Mouse (Mus musculus) intestine, embryonic 15.5 days (tissue): ENCODE results near the gene Sptbn4. TPM values are rescaled to one million over a fixed set of nuclear protein-coding genes. Genes with fewer than 3 reads are reported as not detected.

Experiments
- ATAC-seq: fragments of 200-750 bp; cut with Nextera tagmentation; 2 replicates; pipeline ENCODE4 v1.8.0; 2017; ENCODE audit warnings: moderate TSS enrichment, moderate library complexity
- H3K27ac ChIP-seq: fragments of 300-500 bp; sonication (generic); 2 replicates; pipeline ENCODE4 v1.5.1; 2015; ENCODE audit warnings: mild to moderate bottlenecking, inconsistent platforms
- H3K27me3 ChIP-seq: fragments of 300-500 bp; sonication (generic); replicated peaks from 2 replicates; pipeline ENCODE4 v1.6.1; 2015; ENCODE audit warnings: inconsistent platforms
- H3K36me3 ChIP-seq: fragments of 300-500 bp; sonication (generic); 2 replicates; pipeline ENCODE4 v1.6.1; 2015; ENCODE audit warnings: inconsistent platforms
- H3K4me1 ChIP-seq: fragments of 300-500 bp; sonication (generic); replicated peaks from 2 replicates; pipeline ENCODE4 v1.6.1; 2015; ENCODE audit warnings: inconsistent platforms
- H3K4me2 ChIP-seq: fragments of 300-500 bp; sonication (generic); replicated peaks from 2 replicates; pipeline ENCODE4 v1.6.1; 2015; ENCODE audit warnings: mild to moderate bottlenecking, inconsistent platforms
- H3K4me3 ChIP-seq: fragments of 300-500 bp; sonication (generic); replicated peaks from 2 replicates; pipeline ENCODE4 v1.5.1; 2015; ENCODE audit warnings: inconsistent platforms
- H3K9ac ChIP-seq: fragments of 300-500 bp; sonication (generic); 2 replicates; pipeline ENCODE4 v1.6.1; 2015; ENCODE audit warnings: inconsistent platforms
- H3K9me3 ChIP-seq: fragments of 300-500 bp; sonication (generic); 2 replicates; pipeline ENCODE4 v1.6.1; 2016; ENCODE audit warnings: inconsistent platforms
- WGBS: fragments of 180-500 bp; shearing (Covaris S2); methylation state at CpG from one replicate; pipeline ENCODE4 v1.1.7; 2015; 5-methylcytosine and 5-hydroxymethylcytosine counted together
- polyA plus RNA-seq: library from polyadenylated mRNA; unstranded; fragments of >200 nt; fragmentation: Nextera tagmentation; extraction: Ambion mirVana; gene quantifications from 2 replicates; pipeline ENCODE4 v1.2.1, GENCODE M21; 2015

Sptbn4 gene
- polyA plus RNA-seq, 1 experiment from 2014 or later = 0.33 TPM

GRCm38 (mm10) chr7:27486102-27486769 lies 38.8 kb upstream of the Sptbn4 start:
- no peaks in the 10 kb centered on the region for H3K9me3 ChIP-seq
- H3K4me3 ChIP-seq = peak overlapping the region; percentile 78
- H3K9ac ChIP-seq = peak overlapping the region; percentile 21
- ATAC-seq = no peak
- no peaks in the 10 kb centered on the region for H3K27me3 ChIP-seq
- H3K4me1 ChIP-seq = peaks cover 28% of the 10 kb centered on the region
- peaks cover 6% of the 10 kb centered on the region; the same call in 1 of the 2 replicates for H3K36me3 ChIP-seq
- peak overlapping the region; percentile 71 for H3K4me2 ChIP-seq
- peak overlapping the region; percentile 81 for H3K27ac ChIP-seq
- 2% methylated on average over 13 of the region's 13 CpGs for WGBS

DNA sequence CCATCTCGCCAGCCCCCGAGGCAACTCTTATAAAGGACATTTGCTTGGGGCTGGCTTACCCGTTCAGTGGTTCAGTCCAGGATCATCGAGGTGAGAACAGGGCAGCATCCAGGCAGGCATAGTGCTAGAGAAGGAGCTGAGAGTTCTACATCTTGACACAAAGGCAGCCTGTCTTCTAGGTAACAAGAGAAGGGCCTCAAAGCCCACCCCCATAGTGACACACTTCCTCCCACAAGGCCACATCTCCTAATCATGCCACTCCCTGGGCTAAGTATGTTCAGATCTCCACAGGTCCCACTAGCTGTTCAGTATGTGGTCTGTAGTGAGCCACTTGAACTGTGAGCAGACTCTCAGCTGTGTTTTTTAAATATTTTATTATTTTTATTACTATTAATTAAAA lies 36.4 kb upstream of the Sptbn4 start:
- Histone ChIP-seq H3K9me3 (no peaks in the 10 kb centered on the region), H3K4me1 (peaks cover 21% of the 10 kb centered on the region), H3K27ac (no peak overlapping the region), H3K4me2 (no peak overlapping the region), H3K36me3 (no peaks in the 10 kb centered on the region), H3K9ac (no peak overlapping the region), H3K27me3 (no peaks in the 10 kb centered on the region), H3K4me3 (no peak overlapping the region)
- 92% methylated on average over 4 of the region's 4 CpGs for WGBS
- ATAC-seq = no peak

DNA sequence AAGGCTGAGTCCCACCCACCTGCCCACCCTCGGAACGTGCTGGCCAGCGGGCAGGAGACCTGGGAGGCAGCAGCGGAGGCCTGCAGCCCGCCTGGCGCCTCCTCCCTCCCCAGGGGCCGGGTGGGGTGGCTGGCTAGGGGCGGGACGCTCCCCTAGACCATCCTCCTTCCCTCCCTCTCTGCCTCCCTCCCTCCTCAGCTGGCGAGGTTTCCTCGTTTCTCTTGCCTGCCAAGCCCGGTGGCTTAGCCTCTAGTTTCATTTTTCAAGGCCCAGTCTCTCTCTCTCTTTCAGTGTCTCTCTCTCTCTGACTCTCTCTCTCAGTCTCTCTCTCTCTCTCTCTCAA lies 34.1 kb upstream of the Sptbn4 start:
- Histone ChIP-seq H3K4me1 (peaks cover 23% of the 10 kb centered on the region), H3K4me2 (peak overlapping the region; percentile 60), H3K9me3 (no peaks in the 10 kb centered on the region), H3K27ac (peak overlapping the region; percentile 95), H3K36me3 (no peaks in the 10 kb centered on the region), H3K27me3 (no peaks in the 10 kb centered on the region), H3K4me3 (peak overlapping the region; percentile 36), H3K9ac (peak overlapping the region; percentile 49)
- WGBS = 0% methylated on average over 7 of the region's 12 CpGs
- peak; percentile 97 for ATAC-seq

- H3K9me3 ChIP-seq = no peaks in the 10 kb centered on the region
- H3K27ac ChIP-seq = peak overlapping the region; percentile 95
- ATAC-seq = peak; percentile 6; the same call in 1 of the 2 replicates
- H3K27me3 ChIP-seq = no peaks in the 10 kb centered on the region
- H3K36me3 ChIP-seq = peaks cover 5% of the 10 kb centered on the region
- H3K4me3 ChIP-seq = peak overlapping the region; percentile 36
- peak overlapping the region; percentile 49 for H3K9ac ChIP-seq
- peaks cover 23% of the 10 kb centered on the region for H3K4me1 ChIP-seq
- 7% methylated on average over 11 of the region's 11 CpGs for WGBS
- H3K4me2 ChIP-seq = peak overlapping the region; percentile 60
These were observed 33.6 kb upstream of the Sptbn4 start for GRCm38 (mm10) chr7:27480927-27481626.

- no peak for ATAC-seq
- peaks cover 23% of the 10 kb centered on the region for H3K4me1 ChIP-seq
- no peaks in the 10 kb centered on the region for H3K27me3 ChIP-seq
- H3K9me3 ChIP-seq = no peaks in the 10 kb centered on the region
- H3K9ac ChIP-seq = peak overlapping the region; percentile 49
- peak overlapping the region; percentile 60 for H3K4me2 ChIP-seq
- WGBS = 64% methylated on average over 3 of the region's 3 CpGs
- peaks cover 7% of the 10 kb centered on the region for H3K36me3 ChIP-seq
- H3K4me3 ChIP-seq = peak overlapping the region; percentile 36
- H3K27ac ChIP-seq = peak overlapping the region; percentile 95
These were observed 33.0 kb upstream of the Sptbn4 start for GRCm38 (mm10) chr7:27480506-27480905.

GRCm38 (mm10) chr7:27479750-27480149 lies 32.3 kb upstream of the Sptbn4 start:
- H3K4me1 ChIP-seq = peaks cover 28% of the 10 kb centered on the region
- H3K27me3 ChIP-seq = no peaks in the 10 kb centered on the region
- ATAC-seq = no peak
- peak overlapping the region; percentile 60 for H3K4me2 ChIP-seq
- peaks cover 7% of the 10 kb centered on the region for H3K36me3 ChIP-seq
- 0 out of 2 replicates have a peak overlapping the region, but pooled peaks have one; percentile 12 for H3K9ac ChIP-seq
- H3K4me3 ChIP-seq = 0 out of 2 replicates have a peak overlapping the region, but pooled peaks have one; percentile 6
- H3K27ac ChIP-seq = peak overlapping the region; percentile 95
- no peaks in the 10 kb centered on the region for H3K9me3 ChIP-seq
- 42% methylated on average over 1 of the region's 1 CpGs for WGBS

DNA sequence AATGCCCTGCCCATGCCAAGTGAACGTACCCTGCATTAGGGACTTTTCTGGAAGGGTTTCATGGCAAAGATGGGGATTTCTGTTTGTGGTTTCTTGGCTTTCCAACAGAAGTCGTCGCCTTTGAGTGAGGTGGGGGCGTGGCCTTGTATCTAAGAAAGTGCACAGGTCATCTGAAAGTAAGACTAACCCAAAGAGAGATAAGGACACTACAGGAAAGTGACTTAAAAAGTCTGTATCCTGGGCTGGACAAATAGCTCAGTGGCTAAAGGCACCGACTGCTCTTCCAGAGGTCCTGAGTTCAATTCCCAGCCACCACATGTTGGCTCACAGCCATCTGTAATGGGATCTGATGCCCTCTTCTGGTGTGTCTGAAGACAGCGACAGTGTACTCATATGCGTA lies 31.1 kb upstream of the Sptbn4 start:
- Histone ChIP-seq H3K27me3 (no peaks in the 10 kb centered on the region), H3K4me3 (no peak overlapping the region), H3K4me2 (no peak overlapping the region), H3K27ac (0 out of 2 replicates have a peak overlapping the region, but pooled peaks have one; percentile 95), H3K9me3 (no peaks in the 10 kb centered on the region), H3K36me3 (peaks cover 7% of the 10 kb centered on the region), H3K4me1 (peaks cover 28% of the 10 kb centered on the region), H3K9ac (0 out of 2 replicates have a peak overlapping the region, but pooled peaks have one; percentile 17)
- 70% methylated on average over 7 of the region's 7 CpGs for WGBS
- no peak for ATAC-seq

DNA sequence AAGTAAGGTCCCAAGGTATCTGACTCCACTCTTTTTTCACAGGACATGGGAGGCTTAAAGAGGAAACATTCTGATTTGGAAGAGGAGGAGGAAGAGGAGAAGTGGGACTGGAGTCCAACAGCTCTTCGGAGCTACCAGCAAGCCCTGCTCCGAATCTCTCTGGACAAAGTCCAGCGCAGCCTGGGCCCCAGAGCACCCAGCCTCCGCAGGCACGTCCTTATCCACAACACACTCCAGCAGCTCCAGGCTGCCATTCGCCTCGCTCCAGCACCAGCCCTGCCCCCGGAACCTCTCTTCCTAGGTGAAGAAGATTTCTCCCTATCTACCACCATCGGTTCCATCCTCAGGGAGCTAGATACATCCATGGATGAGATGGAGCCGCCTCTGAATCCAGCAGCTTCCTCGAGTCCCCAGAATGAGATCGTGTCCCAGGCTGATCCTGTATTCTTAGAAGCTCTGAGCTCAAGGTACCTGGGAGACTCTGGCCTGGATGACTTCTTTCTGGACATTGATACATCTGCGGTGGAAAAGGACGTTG lies 28.7 kb upstream of the Sptbn4 start:
- peak overlapping the region; percentile 67 for H3K27ac ChIP-seq
- peaks cover 28% of the 10 kb centered on the region for H3K4me1 ChIP-seq
- no peaks in the 10 kb centered on the region for H3K9me3 ChIP-seq
- H3K27me3 ChIP-seq = no peaks in the 10 kb centered on the region
- no peak for ATAC-seq
- H3K9ac ChIP-seq = no peak overlapping the region
- 87% methylated on average over 14 of the region's 14 CpGs for whole genome bisulfite sequencing
- no peak overlapping the region for H3K4me3 ChIP-seq
- peak overlapping the region; percentile 27 for H3K4me2 ChIP-seq
- peaks cover 7% of the 10 kb centered on the region for H3K36me3 ChIP-seq

- peak overlapping the region; percentile 58 for H3K4me2 ChIP-seq
- ATAC-seq = no peak
- H3K4me3 ChIP-seq = 0 out of 2 replicates have a peak overlapping the region, but pooled peaks have one; percentile 0
- 86% methylated on average over 2 of the region's 2 CpGs for WGBS
- H3K9me3 ChIP-seq = no peaks in the 10 kb centered on the region
- peaks cover 25% of the 10 kb centered on the region for H3K4me1 ChIP-seq
- H3K27ac ChIP-seq = peak overlapping the region; percentile 67
- H3K27me3 ChIP-seq = no peaks in the 10 kb centered on the region
- peaks cover 7% of the 10 kb centered on the region for H3K36me3 ChIP-seq
- H3K9ac ChIP-seq = no peak overlapping the region
These were observed 28.1 kb upstream of the Sptbn4 start for GRCm38 (mm10) chr7:27475596-27475995.

GRCm38 (mm10) chr7:27474490-27474954 lies 27.0 kb upstream of the Sptbn4 start:
- Histone ChIP-seq H3K4me1 (peaks cover 25% of the 10 kb centered on the region), H3K9me3 (no peaks in the 10 kb centered on the region), H3K27ac (peak overlapping the region; percentile 92), H3K36me3 (peaks cover 7% of the 10 kb centered on the region), H3K4me3 (peak overlapping the region; percentile 77), H3K9ac (peak overlapping the region; percentile 74), H3K4me2 (peak overlapping the region; percentile 58), H3K27me3 (no peaks in the 10 kb centered on the region)
- 1% methylated on average over 23 of the region's 23 CpGs for WGBS
- peak; percentile 92 for ATAC-seq

DNA sequence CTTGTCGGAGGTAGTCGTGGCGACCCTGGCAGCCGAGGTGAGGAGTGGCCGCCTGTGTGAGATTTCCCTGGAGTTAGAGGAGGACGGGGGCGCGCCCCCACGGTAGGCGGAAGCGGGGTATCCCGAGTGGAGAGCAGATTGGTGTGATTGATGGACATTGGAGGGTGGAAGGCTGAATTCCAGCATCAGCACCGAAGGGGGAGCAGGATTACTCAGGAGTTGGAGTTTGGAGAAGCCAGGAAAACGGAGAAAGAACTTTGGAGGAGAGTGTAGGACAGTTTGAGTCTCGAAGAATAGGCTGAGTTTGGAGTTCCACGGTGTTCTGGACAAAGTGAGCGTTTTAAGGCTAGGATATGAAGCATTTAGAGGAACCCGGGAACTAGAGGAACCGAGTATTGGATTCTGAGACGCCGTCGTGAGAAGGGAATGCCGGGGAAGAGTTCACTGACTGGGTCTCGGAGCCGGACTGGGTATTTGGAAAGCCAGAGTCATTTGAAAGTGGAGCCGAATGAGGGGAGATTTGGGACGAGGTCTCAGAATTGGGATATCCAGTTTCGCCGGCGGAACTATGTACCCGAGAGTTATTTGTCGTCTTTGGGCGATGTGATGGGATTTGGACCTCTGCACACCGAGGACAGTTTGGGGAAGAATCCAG lies 26.5 kb upstream of the Sptbn4 start:
- H3K4me3 ChIP-seq = peak overlapping the region; percentile 77
- H3K9ac ChIP-seq = peak overlapping the region; percentile 74
- H3K4me1 ChIP-seq = peaks cover 19% of the 10 kb centered on the region
- peak overlapping the region; percentile 58 for H3K4me2 ChIP-seq
- peaks cover 7% of the 10 kb centered on the region for H3K36me3 ChIP-seq
- ATAC-seq = no peak
- no peaks in the 10 kb centered on the region for H3K9me3 ChIP-seq
- peak overlapping the region; percentile 92 for H3K27ac ChIP-seq
- H3K27me3 ChIP-seq = no peaks in the 10 kb centered on the region
- under 1% methylated on average over 34 of the region's 34 CpGs for WGBS
